Mouse (Mus musculus): ENCODE results near the gene Prpf3. TPM values are rescaled to one million over a fixed set of nuclear protein-coding genes. Genes with fewer than 3 reads are reported as not detected.
"Not testable (repeated sequence)": the region's sequence is repeated elsewhere in the genome, so short reads cannot be mapped to it uniquely, and the experiment has no call there.

Prpf3 gene
- polyA plus RNA-seq, 1 experiment from 2014 or later, result 59.1 TPM

DNA sequence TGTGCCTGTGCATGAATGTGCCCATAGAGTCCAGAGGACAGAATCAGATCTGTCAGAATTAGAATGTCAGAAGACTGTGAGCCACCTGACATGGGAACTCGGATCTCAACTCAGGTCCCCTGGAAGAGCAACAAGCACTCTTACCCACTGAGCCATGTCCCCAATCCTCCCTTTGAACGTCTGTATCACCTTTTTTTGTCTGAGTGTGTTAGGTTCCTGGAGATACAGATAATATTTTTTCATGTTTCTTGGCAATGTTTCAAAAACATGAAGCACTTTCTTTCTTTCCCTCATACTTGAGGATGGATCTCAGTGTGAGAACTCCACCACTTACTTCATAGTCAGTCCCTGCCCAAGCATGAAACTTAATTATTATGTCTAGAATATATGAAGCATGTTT, 47.3 kb downstream of the Prpf3 start:
- H3K9me3 ChIP-seq, result no peaks in the 10 kb centered on the region
- H3K4me3 ChIP-seq (replicated peaks), result no peak overlapping the region
- H3K9ac ChIP-seq, result no peak overlapping the region
- H3K4me2 ChIP-seq, result no peak overlapping the region
- 77% methylated on average over 2 of the region's 2 CpGs for WGBS
- H3K27me3 ChIP-seq, result no peaks in the 10 kb centered on the region
- H3K27ac ChIP-seq, result no peak overlapping the region
- no peaks in the 10 kb centered on the region for H3K4me1 ChIP-seq
- peaks cover 20% of the 10 kb centered on the region for H3K36me3 ChIP-seq (replicated peaks)
- ATAC-seq (ENCODE audit: low FRiP score), result no peak

GRCm38 (mm10) chr3:95807630-95808029, 48.1 kb downstream of the Prpf3 start:
- H3K4me3 ChIP-seq (replicated peaks); H3K9me3 ChIP-seq; H3K4me2 ChIP-seq; H3K27me3 ChIP-seq; H3K4me1 ChIP-seq; H3K27ac ChIP-seq; H3K9ac ChIP-seq; ATAC-seq (ENCODE audit: low FRiP score): not testable (repeated sequence)
- WGBS, result 80% methylated on average over 6 of the region's 6 CpGs
- H3K36me3 ChIP-seq (replicated peaks), result peaks cover 20% of the 10 kb centered on the region

GRCm38 (mm10) chr3:95806677-95807076, 49.0 kb downstream of the Prpf3 start:
- ATAC-seq (ENCODE audit: low FRiP score), result no peak
- Histone ChIP-seq H3K4me3 (replicated peaks) (no peak overlapping the region), H3K27ac (no peak overlapping the region), H3K4me1 (no peaks in the 10 kb centered on the region), H3K9ac (no peak overlapping the region), H3K4me2 (no peak overlapping the region), H3K9me3 (no peaks in the 10 kb centered on the region), H3K27me3 (no peaks in the 10 kb centered on the region), H3K36me3 (replicated peaks) (peaks cover 20% of the 10 kb centered on the region)
- WGBS, result 84% methylated on average over 1 of the region's 1 CpGs

GRCm38 (mm10) chr3:95803851-95804250, 51.8 kb downstream of the Prpf3 start:
- no peak overlapping the region for H3K4me2 ChIP-seq
- no peak overlapping the region for H3K4me3 ChIP-seq (replicated peaks)
- no peak overlapping the region for H3K9ac ChIP-seq
- no peaks in the 10 kb centered on the region for H3K9me3 ChIP-seq
- no peaks in the 10 kb centered on the region for H3K27me3 ChIP-seq
- no peak overlapping the region for H3K27ac ChIP-seq
- ATAC-seq (ENCODE audit: low FRiP score), result no peak
- H3K4me1 ChIP-seq, result no peaks in the 10 kb centered on the region
- peaks cover 20% of the 10 kb centered on the region for H3K36me3 ChIP-seq (replicated peaks)
- WGBS, result 95% methylated on average over 4 of the region's 4 CpGs

- Histone ChIP-seq H3K9me3 (no peaks in the 10 kb centered on the region), H3K4me2 (no peak overlapping the region), H3K4me3 (replicated peaks) (no peak overlapping the region), H3K4me1 (peaks cover 3% of the 10 kb centered on the region; the same call in 1 of the 2 replicates), H3K27me3 (no peaks in the 10 kb centered on the region), H3K9ac (no peak overlapping the region), H3K36me3 (replicated peaks) (no peaks in the 10 kb centered on the region), H3K27ac (no peak overlapping the region)
- WGBS, result 93% methylated on average over 4 of the region's 4 CpGs
- ATAC-seq (ENCODE audit: low FRiP score), result no peak
These were observed 56.9 kb downstream of the Prpf3 start for GRCm38 (mm10) chr3:95798756-95799155.

DNA sequence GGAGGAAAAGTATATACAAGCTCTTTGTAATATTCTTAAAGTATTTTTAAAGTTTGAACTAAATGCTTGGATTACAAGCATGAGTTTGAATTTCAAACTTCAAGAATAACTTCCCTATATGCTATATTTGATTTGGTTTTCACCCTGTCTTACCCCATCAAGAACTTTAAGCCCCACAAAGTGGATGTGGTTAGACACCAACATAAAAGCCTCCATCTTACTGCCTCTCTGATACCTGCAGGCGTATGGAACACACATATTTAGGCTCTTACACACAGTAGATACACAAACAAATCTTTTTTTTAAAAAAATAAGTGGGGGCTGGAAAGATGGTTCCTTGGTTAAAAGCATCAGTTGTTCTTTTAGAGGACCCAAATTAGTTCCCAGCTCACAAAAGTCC, 61.4 kb downstream of the Prpf3 start:
- no peaks in the 10 kb centered on the region for H3K36me3 ChIP-seq (replicated peaks)
- no peak overlapping the region for H3K27ac ChIP-seq
- no peaks in the 10 kb centered on the region for H3K9me3 ChIP-seq

GRCm38 (mm10) chr3:95793662-95794061, 62.0 kb downstream of the Prpf3 start:
- Histone ChIP-seq H3K9ac (no peak overlapping the region), H3K4me1 (peaks cover 10% of the 10 kb centered on the region), H3K27me3 (no peaks in the 10 kb centered on the region), H3K4me3 (replicated peaks) (no peak overlapping the region), H3K36me3 (replicated peaks) (0 out of 2 replicates have a peak, but pooled peaks cover 2% of the 10 kb centered on the region), H3K27ac (no peak overlapping the region), H3K4me2 (no peak overlapping the region), H3K9me3 (no peaks in the 10 kb centered on the region)
- WGBS, result 72% methylated on average over 2 of the region's 2 CpGs
- no peak for ATAC-seq (ENCODE audit: low FRiP score)

More for the DNA sequence above, 61.4 kb downstream of the Prpf3 start:
- H3K27me3 ChIP-seq, result no peaks in the 10 kb centered on the region
- H3K9ac ChIP-seq, result no peak overlapping the region
- 77% methylated on average over 1 of the region's 1 CpGs for WGBS
- H3K4me1 ChIP-seq, result peaks cover 10% of the 10 kb centered on the region
- ATAC-seq (ENCODE audit: low FRiP score), result no peak
- no peak overlapping the region for H3K4me3 ChIP-seq (replicated peaks)
- no peak overlapping the region for H3K4me2 ChIP-seq

GRCm38 (mm10) chr3:95785501-95785900, 70.2 kb downstream of the Prpf3 start:
- Histone ChIP-seq H3K9ac (no peak overlapping the region), H3K4me2 (no peak overlapping the region), H3K27me3 (no peaks in the 10 kb centered on the region), H3K4me3 (replicated peaks) (no peak overlapping the region), H3K4me1 (no peaks in the 10 kb centered on the region), H3K27ac (no peak overlapping the region), H3K9me3 (no peaks in the 10 kb centered on the region), H3K36me3 (replicated peaks) (peaks cover 61% of the 10 kb centered on the region)
- 91% methylated on average over 4 of the region's 4 CpGs for WGBS
- no peak for ATAC-seq (ENCODE audit: low FRiP score)

Other genes starting within 250 kb of the Prpf3 start
- 102 and 104 TPM in 2 replicates for gene Ensa, start 230.9 kb downstream of the Prpf3 start, polyA plus RNA-seq (2016; fragmentation: Nextera tagmentation; extraction: Ambion mirVana)
- 69.3 and 74.0 TPM in 2 replicates for gene Mcl1, start 197.1 kb downstream of the Prpf3 start, polyA plus RNA-seq (2016; fragmentation: Nextera tagmentation; extraction: Ambion mirVana)
- 0.65 and 1.1 TPM in 2 replicates for gene Adamtsl4, start 168.0 kb downstream of the Prpf3 start, polyA plus RNA-seq (2016; fragmentation: Nextera tagmentation; extraction: Ambion mirVana)
- gene Ecm1, start 116.3 kb downstream of the Prpf3 start, polyA plus RNA-seq (2016; fragmentation: Nextera tagmentation; extraction: Ambion mirVana), result 13.2 and 14.5 TPM in 2 replicates
- 50.1 and 53.3 TPM in 2 replicates for gene Tars2, start 95.7 kb downstream of the Prpf3 start, polyA plus RNA-seq (2016; fragmentation: Nextera tagmentation; extraction: Ambion mirVana)
- 29.1 and 31.0 TPM in 2 replicates for gene Rprd2, start 37.0 kb downstream of the Prpf3 start, polyA plus RNA-seq (2016; fragmentation: Nextera tagmentation; extraction: Ambion mirVana)
- gene Mrps21, start 15.6 kb upstream of the Prpf3 start, polyA plus RNA-seq (2016; fragmentation: Nextera tagmentation; extraction: Ambion mirVana), result 328 and 348 TPM in 2 replicates
- 4.1 and 4.9 TPM in 2 replicates for gene Ciart, start 26.4 kb upstream of the Prpf3 start, polyA plus RNA-seq (2016; fragmentation: Nextera tagmentation; extraction: Ambion mirVana)
- gene BC028528, start 36.1 kb upstream of the Prpf3 start, polyA plus RNA-seq (2016; fragmentation: Nextera tagmentation; extraction: Ambion mirVana), result 8.4 and 10.1 TPM in 2 replicates
- 32.2 and 37.5 TPM in 2 replicates for gene Aph1a, start 38.1 kb upstream of the Prpf3 start, polyA plus RNA-seq (2016; fragmentation: Nextera tagmentation; extraction: Ambion mirVana)
- gene Car14, start 48.8 kb upstream of the Prpf3 start, polyA plus RNA-seq (2016; fragmentation: Nextera tagmentation; extraction: Ambion mirVana), result 26.3 and 32.1 TPM in 2 replicates
- 405 and 446 TPM in 2 replicates for gene Anp32e, start 73.4 kb upstream of the Prpf3 start, polyA plus RNA-seq (2016; fragmentation: Nextera tagmentation; extraction: Ambion mirVana)
- 91.3 and 95.1 TPM in 2 replicates for gene Plekho1, start 140.1 kb upstream of the Prpf3 start, polyA plus RNA-seq (2016; fragmentation: Nextera tagmentation; extraction: Ambion mirVana)
- 39.2 and 47.0 TPM in 2 replicates for gene Vps45, start 202.6 kb upstream of the Prpf3 start, polyA plus RNA-seq (2016; fragmentation: Nextera tagmentation; extraction: Ambion mirVana)
- 14.0 and 15.5 TPM in 2 replicates for gene Otud7b, start 248.6 kb upstream of the Prpf3 start, polyA plus RNA-seq (2016; fragmentation: Nextera tagmentation; extraction: Ambion mirVana)

Data from forebrain, embryonic 12.5 days (tissue).